Mouse (Mus musculus) cerebellum, adult 11 months (tissue): ENCODE data around the gene Ptprd.

ENCODE experiments used
- DNase-seq: peaks from one replicate; pipeline ENCODE4 v3.0.0; 2022

Gene Ptprd

DNA sequence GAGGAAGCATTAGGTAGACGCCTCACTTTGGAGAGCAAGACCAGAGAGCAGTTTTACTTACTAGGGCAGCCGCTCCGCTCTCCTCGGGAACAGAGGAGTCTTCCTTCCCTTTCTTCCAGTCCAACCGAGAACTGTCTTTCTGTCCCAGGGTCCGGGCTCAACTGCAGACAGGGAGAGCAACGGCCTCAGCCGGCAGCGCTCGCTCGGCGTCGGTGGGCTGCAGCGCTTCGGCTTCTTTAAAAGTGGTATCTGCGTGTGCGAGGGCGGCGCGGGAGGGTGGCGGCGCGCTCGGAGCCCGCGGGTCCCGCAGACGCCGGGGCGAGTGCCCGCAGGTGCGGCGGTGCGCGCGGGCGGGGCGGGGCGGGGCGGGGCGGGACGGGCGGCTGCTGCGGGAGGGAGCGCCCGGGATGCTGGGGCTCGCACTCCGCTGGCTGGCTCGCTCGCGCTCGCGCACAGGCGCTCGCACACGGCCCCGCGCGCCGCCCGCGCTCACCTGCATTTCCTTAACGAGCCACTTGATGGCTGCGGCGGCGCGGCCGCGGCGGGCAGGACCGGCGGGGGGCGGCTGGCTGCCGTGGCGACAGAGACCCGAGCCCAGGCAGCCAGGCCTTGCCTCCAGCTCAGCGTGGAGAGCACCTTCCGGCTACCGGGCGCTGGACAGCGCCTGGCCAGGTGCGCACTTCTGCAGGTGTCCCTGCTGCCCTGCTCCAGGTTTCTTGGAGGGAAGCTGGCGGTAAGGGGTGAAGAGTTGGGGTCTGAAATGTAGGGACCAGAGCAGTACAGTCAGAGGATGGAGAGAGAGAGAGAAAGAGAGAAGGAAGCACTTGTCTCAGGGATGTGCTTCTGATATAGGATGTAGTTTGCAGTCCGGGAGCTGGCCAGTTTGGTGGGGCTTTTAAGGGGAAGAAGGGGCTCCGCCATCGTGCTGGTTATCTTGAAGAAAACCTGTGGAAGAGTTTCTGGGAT, at the start of gene Ptprd:
Ptprd (minus strand) TSS at position 433 of the 966 bp plus-strand sequence.
- peak; percentile 11 for DNase-seq

DNA sequence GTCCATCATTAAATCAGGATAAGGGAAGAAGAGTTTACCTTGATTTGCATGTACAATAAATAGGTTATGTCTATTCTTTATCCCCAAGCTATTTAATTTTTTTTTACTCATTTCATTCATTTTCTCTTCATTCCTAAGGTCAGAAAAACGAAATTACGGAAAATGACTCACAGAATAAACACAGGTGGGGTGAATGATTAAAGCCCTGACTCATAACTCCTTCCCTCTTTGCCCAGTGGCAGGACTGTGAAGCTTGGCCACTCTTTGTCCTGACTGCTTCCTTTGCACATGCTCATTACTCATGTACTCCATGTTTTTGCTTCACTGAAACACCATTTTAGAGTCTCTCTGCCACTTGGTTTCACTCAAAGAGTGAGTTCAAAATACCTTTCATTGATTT, 24.1 kb upstream of the Ptprd start:
- DNase-seq = no peak

DNA sequence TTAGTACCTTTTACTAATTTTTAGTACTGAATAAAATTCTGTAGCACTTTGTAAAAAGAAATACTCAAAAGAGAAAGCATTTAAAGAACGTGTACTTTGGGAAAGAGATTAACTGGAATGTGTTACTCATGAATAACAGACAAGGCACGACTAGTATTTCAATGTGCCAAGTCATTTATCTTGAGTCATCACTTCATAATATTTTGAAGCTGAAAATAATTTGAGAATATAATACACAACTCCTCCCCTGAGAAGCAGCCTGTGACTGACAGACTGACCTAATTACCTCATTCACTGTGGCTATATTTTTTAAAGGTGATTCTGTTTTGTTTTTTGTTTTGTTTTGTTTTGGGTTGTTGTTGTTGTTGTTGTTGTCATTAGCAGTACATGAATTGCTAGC, 23.6 kb upstream of the Ptprd start:
- DNase-seq = no peak

DNA sequence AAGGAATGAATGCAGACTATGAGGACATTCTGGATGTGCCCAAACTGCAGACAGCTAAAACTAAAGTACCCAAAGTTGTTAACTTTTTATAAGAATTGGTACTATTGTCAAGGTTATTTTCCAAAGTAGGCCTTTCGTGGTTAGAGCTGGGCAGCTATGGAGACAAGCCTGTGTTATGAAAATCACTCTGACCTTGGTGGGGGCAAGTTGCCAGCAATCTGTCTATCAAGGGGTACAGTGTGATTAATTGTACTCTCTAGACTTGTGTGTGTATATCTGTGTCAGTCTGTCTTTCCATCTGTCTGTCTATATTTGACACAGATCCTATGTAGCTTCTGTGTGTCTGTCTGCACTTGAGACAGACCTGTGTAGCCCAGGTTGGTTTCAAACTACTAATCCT, 22.9 kb upstream of the Ptprd start:
- no peak for DNase-seq

DNA sequence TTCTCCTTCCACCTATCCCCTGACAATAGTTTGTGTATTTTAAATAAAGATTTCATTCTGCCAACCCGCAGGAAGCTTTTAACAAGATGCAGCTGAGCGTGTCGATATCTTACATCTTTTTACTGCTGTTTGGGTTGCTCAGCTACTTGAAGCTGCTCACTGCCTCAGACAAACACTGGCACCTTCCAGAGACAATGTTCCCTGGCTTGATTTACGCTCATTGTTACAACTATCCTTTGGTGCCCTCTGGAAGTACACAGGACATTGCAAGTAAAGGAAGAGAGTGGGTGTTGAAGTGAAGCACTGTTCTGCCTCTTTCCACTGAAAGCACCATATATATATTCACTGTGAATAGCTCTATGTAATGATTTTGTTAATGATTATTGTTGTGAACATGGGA, 2.2 kb upstream of the Ptprd start:
- DNase-seq = no peak

DNA sequence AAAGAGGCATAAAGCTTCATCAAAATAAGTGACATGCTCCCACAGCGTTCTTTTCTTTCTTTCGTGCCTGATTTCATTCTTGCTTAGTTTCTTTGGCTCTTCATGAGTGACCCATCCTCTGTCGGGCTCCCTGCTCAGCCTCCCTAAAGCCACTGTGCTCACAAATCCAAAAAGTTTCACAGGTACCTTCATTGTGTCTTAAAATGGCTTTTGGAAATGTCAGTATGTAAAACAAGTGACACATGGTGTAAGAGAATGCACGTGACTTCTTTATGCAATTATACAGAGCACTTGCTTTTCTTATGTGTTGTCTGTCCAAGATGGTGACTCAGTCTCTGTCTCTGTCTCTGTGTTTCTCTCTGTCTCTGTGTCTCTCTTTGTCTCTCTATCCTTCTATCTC, 1.2 kb upstream of the Ptprd start:
- no peak for DNase-seq

DNA sequence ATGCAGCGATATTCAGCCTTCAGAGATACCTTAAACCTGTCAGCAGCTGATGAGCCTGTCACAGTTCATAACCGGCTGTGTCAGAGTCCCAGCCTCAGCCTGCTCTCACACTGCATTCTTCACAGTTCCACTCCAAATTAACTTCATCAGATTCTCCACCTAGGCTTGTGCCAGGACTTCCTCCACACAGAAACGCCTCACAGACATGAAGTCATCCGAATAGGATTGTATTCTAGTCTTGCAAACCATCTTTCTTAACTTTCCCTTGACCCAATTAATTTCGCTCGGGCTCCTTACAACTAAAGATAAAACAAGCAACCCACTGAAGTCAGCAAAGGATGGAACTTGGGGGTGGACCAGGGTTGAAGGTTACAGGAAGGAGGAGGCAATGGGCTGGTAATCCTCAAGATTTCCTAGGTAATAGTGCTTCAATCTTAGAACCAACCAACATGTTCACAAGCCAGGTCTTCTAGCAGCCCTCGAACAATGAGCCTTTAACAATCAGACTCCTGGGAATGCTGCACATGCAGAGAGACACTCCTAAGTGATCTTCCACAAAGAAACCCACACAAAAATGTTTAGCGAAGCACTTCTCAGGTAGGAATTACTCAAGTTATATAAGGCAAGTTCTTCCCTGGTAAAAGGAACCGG, 758 bp downstream of the Ptprd start:
- DNase-seq = no peak

DNA sequence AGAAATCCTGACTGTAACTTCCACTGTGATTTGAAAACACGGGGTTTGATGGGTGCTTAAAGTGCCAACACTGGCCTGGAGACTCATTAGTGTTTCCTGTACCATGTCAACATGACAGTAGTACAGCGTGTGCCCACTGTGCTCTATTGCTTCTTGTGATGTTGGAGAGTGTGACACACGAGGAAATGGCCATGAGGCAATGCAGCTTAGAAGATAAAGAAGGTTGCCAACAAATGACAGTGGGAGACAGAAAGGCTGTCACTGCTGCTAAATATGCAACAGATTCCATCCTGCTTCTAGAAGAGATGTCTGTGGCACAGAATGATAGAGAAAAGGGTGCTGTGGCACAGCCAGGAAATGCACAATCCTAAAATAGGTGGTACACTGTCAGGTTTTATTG, 6.7 kb downstream of the Ptprd start:
- DNase-seq = no peak

DNA sequence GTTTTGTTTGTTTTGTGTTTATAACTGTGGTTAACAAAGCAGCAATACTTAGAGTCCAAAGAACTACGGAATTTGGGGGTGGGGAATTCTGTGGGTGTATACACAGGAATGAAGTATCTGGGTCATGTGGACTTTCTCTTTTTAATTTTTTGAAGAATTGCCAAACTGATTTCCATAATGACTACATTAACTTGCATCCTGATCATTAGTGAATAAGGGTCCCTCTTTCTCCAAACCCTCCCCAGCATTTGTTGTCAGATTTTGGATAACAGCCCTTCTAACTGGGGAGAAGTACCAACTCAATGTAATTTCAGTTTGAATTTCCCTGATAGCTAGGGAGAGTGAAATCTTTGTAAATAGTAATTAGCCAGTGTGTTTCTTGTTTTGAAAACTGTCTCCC, 43.3 kb downstream of the Ptprd start:
- DNase-seq = no peak

DNA sequence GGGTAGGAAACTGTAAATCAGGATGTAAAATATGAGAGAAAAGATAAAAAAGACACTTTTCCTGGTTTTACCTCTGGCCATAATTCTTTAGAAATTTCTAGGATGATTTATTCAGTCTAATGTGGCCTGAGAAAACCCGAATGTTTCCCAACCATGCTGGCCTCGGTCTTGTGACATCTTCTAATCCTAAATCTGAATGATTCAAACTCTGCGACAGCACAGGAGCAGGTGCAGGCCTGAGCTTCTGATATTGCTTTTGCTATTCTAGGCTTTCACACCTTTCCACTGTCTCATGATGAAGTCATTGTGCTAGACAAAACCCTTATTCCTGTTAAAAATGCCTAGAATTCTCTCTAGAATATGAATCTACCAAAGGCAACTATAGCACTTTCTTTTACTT, 51.3 kb downstream of the Ptprd start:
- no peak for DNase-seq

DNA sequence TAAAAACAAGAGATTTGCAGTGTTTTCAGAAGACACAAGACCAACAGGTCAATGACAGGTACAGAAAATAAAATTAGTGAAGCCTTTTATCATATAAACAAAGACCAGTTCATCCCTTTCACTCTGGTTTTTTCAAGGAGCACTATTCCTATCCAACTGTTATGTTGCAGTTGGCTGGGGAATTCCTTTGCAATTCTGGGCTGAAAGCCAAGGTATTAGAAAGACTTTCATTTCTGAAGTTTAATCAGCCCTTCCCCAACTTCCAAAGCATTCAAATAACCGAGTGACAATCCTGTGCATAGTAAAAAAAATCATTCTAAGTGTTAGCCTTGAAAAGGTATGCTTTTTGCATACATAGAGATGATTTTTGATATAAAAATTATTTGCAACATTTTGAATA, 61.2 kb downstream of the Ptprd start:
- no peak for DNase-seq

DNA sequence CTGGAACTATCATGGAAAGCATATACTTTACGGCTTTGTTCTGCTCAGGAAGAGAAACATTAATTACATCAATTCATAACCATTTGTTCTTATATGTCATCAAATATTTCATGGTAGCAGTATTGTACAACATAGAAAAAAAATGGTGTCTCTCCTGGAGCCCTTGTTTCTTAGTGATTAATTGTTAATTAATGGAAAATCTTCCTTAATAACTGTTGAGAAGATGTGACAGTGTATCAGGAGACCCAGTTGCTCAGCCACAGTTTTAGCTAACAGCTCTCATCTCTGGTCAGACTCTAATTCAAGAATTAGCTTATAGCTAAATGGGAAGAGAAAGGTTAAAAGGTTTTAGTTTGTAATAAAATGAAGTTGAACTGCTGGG, 69.0 kb downstream of the Ptprd start:
- DNase-seq = no peak

DNA sequence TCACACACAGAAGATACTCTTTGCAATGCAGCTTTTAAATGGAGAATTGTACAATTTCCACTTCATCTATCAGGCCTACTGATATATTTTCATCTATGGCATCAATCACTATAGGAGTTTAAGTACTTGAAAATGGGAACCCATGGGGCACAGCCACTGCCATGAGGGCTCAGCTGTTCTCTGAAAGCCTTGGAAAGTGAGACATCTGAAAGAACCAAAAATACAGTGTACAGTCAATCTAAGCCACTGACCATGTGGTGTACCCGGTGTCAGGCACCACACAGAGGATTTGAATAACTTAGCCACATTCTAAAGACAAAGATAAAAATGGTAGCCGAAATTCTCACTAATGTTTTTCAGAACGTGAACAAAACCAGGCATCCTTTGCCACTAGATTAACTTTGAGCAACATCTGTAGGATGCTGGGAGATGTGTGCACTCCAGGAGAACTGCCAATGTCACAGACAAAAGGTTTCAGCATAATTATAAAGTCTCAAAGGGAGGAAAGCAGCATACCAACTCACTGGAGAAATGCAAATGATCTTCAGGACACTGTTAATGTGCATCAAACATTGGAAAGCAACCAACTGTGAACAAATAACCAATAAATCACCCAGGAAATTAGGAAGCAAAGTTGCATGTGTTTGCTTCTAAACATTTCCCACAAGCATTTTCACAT, 69.5 kb downstream of the Ptprd start:
- no peak for DNase-seq

DNA sequence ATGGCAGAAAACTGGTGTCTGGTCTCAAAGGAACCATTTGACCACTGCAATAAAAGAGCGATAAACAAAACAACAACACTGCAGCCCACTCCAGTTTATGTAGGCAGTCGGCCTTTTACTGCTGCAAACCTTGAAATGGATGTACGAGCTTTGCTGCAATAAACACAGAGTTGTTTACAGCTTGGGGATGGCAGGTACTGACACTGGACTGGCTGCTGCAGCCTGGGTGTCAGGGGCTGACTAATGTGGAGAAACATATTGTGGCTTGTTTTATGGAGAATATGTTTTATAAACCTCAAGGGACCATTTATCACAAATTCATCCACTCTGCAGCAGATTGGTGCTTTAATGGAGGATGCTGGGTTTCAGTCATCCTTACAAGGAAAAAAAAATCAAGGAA, 100.9 kb downstream of the Ptprd start:
- DNase-seq = no peak

DNA sequence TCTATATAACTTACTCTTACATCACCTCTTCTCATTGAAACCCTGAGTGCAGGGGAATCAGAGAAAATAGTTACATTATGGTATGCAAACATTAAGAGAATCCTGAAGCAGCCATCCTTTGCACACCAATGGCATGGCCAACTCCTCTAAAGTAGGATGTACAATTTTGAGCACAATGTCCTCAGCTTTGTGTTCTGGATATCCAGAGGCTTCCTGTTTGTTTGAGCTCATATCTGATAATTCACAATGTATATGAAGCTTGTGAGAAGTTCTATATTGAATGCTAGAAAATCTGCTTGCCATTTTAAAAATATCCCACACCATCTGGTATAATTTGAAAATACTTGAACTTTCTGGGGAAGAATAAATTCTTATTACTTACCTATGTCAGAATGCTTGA, 114.2 kb downstream of the Ptprd start:
- no peak for DNase-seq

DNA sequence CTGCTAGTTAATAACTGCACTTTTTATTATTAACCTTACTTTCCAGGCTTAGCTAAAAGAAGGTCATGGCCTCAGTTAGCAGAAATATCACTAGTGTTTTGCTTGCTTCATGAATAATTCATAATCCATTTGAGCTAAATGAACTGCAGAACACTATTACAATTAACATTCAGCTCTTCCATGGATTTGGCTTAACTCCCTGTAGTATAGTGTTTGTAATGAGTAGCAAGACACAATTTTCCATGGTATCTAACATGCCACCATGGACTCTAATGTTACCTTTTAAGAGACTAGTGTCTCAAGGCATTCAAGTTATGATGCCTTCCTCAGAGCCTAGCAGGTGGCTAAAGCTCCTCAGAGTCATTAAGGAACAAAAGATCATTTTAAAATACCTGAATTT, 129.0 kb downstream of the Ptprd start:
- DNase-seq = no peak

DNA sequence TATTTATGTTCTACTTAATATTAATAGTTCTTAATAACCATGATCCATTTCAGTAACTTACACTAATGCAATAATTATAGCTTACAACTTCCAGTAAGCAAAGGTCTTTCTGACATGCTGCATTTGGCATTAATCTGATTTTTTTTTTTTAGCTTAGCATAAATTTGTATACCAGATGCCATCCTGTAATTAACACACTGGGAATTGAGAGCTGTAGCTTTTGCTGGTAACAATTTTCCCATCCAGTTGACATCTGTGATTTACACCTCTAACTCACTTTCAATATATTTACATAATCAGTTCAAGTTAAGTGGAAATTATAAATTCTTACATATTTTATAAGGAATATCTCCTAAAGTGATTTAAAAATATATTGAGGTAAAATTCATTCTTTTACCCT, 134.3 kb downstream of the Ptprd start:
- DNase-seq = no peak

DNA sequence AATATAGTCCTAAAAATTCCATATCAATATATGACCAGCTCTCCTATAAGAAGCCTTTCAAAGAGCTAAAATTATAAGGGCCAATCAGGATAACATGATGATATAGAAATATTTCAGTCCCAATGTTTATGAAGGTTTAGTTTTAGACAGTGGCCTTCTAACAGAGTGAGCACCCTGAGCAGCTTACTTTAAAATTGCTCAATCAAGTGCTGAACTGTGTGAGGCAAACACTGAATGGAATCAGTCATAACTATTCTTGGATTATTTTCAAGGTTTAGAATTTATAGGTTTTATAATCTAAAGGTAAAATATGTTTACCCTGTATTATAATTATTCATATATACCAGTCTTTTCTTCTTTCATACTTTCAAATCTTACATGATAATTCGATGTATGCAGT, 134.7 kb downstream of the Ptprd start:
- DNase-seq = no peak

DNA sequence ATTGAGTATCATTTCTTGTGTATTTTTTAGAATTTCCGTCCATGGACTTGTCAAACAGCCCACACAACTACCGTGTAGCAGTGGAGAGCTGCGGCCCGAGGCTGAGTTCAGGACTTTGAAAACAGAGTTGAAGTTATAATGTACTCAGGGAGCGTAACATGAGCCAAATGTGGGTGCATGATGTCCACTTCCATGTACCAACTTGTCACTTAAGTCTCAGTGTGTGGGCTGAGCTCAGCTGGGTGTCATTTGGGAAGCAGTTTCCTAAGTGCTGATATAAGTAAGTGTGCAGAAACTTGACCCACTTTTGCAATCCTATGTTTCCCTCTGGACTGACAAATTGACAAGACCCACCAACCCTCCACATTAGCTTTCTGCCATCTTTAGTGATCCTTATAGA, 173.4 kb downstream of the Ptprd start:
- no peak for DNase-seq

DNA sequence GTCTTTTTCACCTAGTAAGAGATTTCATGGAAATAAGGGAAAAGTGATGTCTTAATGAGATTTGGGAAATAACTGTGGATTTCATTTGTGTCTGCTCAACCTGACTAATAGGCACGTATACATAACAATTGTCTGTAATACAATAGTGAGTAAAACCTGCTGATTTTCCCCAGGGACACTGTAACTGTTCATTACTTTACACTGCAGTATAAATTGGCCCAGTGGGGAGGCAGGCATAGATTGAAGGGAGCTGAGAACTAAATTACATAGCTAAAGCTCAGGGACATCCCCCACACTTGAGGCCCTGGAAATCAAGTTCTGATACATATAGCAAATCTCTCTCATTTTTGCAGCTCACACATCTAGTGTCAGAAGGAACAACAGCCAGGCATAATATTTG, 209.7 kb downstream of the Ptprd start:
- DNase-seq = no peak

DNA sequence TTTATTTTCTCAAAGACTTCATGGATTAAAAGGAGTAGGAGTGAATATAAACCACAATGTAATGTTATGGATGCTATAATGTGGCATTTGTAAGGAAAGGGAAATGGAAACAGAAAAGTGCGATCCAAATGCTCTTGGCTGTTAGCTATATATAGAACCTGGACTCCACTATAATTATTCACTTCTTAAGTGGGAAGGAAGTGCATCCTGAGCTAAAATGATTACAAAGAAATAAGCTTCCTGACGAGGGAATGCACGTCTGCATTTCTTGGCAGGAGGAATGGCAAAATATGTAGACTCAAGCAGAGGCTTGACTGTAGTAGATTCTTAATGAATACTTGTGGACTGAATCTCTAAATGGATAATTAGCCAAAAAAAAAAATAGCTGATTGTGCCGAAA, 219.1 kb downstream of the Ptprd start:
- no peak for DNase-seq

DNA sequence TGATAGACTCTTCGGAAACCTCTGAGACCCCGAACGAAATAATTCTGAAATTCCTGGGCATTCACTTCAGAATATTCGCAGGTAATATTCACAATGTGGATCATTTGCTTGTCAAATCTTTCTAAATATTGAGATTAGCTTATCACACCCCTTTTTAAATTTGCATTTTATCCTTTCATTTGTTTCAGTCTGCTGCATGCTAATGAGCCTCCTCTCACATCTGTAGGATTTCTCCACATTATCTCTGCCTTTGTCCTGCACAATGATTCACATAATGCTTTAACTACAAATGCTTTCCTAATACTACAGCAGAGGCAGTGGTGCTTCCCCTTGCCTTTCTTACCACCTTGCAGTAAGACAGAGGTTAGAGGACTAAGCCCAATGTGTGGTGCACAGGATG, 229.7 kb downstream of the Ptprd start:
- DNase-seq = no peak

DNA sequence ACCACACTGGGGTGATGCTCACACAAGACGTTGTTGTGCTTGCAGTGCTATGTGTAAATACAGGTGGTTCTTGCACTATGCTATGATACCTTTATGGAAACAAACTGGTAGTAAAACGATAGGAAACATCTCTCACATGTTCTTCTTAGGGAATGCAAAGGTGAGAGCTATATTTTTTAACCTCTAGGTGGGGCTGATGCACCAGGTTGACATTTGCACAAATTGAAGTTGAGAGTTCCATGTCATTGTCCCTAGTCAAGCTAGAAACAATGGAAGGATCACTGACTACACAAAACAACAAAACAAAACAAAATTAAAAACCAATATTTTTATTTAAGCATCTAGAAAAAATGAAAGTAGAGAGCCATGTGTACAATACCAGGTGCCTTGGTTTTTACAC, 250.1 kb downstream of the Ptprd start:
- DNase-seq = no peak

DNA sequence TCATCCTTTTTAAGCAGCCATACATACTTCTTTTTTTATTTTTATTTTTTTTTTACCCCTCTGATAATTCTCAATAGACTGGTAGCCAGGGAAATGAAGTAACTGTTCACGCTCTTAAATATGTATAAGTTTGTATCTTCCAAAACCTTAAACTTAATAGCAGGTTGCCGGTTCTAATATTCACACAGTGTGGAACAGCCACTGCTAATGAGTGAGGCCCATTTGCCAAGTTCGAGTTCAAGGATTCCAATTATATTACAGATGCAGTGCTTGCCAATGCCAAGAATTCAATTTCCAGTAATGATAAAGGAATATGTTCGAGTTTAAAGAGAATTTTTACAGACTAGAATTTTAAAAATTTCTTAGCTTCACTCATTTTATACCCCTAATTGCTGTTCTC, 322.3 kb downstream of the Ptprd start:
- no peak for DNase-seq
